Mouse (Mus musculus) megakaryocyte, embryonic 14.5 days (primary cell): ENCODE measurements at regions not wholly inside any gene's neighbourhood (a gene's known extent, or its start where the extent isn't known, plus 50 kb on each side); places are given as distances from the start of the nearest gene placed in this dataset.

Experiments
- FLI1 ChIP-seq: IDR thresholded peaks from 2 replicates; pipeline ENCODE4 v1.6.1; 2012; ENCODE audit warnings: low read length, inconsistent platforms, mixed read lengths
- GATA1 ChIP-seq: IDR thresholded peaks from 3 replicates; pipeline ENCODE4 v1.6.1; 2012; ENCODE audit warnings: mixed read lengths, low read length, inconsistent platforms, borderline replicate concordance

DNA sequence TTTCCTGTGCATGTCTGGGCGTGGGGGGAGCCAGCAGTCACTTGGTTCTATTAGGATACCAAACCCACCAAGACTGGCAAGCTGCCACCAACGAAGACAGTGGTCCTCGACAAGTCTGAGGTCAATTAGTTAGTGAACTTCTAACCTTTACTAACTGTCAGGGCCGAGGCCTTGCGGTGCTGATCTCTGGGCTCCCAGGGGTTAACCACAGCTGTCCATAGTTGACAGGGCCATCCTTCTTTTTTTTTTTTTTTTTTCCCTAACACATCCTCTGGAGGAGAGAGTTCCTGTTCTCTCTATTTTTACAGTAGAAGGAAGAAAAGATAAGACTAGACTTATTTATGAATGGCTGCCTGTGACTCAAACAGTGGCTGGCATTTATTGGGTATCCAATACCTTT lies 663.5 kb downstream of the Slc22a22 start:
- no peak for TF ChIP-seq FLI1
- no peak for TF ChIP-seq GATA1
